Mouse (Mus musculus) heart, adult 9 months (tissue): ENCODE results near the gene Tgfb1.
"Not testable (repeated sequence)": the region's sequence is repeated elsewhere in the genome, so short reads cannot be mapped to it uniquely, and the experiment has no call there.

Experiments
- DNase-seq, 2 experiments: peaks; one replicate each; pipeline ENCODE4 v3.0.0; 2022; ENCODE audit warnings: low spot score in 2 of 2

The Tgfb1 gene

DNA sequence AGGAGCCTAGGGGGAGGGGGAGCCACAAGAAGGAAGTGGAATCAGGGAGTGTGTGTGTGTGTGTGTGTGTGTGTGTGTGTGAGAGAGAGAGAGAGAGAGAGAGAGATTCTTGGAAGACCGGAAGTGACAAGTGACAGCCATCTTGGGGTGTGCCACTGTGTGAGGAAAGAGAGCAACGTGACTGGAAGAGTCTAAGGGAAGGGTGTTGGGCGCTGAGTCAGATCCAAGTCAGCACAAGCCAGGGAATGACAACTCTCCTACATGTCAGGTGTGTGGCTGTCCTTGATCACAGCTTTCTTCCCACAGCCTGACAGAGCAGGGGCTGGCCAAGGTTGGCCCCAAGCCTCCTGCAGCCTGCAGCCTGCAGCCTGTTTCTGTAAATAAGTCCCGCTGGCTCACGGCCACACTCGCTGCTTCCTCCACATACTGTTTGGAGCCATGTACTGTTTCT, 19.0 kb downstream of the Tgfb1 start:
- DNase-seq: peak; percentile 68 to 69

DNA sequence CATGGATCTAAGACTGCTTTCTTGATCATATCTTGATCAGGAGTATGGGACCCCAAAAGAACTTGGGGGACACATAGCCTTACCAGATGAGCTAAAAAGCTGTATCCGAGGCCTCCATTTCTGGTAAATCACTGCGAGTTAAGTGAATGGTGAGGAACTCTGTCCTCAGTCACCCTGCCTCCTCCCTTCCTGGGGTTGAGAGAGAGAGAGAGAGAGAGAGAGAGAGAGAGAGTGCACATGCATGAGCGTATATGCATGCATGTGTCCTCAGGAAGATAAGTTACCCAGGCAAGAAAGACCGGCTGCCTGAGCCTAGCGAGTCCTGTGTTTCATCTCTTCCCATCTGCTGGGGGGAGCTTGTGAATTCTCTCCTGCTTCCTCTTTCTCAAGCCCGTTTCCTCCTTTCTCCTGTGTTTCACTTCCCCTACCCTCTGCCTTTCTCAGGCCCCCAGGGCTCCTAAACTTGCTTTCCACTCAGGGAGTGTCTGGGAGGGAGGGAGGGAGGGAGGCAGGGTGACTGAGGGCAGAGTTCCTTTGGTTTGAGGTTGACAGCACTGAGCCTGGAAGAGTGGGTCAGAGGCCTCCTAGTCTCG, 19.9 kb downstream of the Tgfb1 start:
- peak in 1 of 2 experiments; percentile 64 for DNase-seq

DNA sequence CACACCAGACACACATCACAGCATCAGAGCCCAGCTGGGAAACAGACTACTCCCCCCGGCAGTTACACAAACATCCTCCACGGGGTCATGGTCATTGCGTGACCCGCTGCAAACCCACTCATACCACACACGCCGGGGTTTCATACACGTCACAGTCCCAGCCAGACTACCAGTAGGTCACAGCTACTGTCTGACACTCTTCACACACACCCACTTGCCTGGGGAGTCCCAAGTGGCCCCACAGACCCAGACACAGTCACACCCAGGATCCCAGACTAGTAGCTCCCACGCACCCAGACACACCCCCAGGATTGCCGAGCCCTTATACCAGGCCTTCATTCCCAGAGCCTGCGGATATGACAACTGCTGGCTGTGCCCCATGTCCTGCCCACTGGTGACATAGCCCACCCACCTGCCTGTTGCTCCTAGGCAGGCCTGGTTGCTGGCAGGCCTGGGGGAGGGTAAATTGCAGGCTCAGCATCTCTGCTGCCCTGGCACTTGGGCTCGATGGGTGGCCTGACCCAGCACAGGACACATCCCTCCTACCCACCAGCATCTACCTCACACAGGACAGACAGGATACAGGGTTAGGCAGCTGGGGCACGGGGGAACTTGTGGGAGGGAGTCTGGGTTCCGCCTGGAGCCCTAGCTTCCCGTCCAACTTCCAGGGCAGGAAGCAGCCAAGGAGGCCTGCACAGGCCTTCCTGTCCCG, 20.9 kb downstream of the Tgfb1 start:
- peak; percentile 75 to 87 for DNase-seq

DNA sequence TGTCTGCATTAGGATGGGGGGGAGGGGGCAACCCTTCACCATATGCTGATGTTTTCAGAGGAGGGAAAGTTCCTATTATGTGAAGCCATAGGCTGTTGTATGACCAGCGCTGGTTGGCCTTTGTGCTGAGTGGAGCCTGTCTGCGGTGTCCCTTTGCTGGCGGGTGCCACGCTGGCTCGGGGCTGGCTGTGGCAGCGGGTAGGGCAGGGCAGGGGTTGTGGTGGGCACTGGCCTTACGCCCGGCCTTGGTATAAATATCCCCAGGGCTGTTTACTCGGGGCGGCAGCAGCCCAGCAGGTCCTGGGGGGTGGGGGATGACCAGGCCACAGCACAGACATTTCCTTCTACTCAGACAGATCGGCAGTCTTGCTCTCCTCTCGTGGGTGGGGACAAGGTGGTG, 23.2 kb downstream of the Tgfb1 start:
- peak in 1 of 2 experiments; percentile 60 for DNase-seq

DNA sequence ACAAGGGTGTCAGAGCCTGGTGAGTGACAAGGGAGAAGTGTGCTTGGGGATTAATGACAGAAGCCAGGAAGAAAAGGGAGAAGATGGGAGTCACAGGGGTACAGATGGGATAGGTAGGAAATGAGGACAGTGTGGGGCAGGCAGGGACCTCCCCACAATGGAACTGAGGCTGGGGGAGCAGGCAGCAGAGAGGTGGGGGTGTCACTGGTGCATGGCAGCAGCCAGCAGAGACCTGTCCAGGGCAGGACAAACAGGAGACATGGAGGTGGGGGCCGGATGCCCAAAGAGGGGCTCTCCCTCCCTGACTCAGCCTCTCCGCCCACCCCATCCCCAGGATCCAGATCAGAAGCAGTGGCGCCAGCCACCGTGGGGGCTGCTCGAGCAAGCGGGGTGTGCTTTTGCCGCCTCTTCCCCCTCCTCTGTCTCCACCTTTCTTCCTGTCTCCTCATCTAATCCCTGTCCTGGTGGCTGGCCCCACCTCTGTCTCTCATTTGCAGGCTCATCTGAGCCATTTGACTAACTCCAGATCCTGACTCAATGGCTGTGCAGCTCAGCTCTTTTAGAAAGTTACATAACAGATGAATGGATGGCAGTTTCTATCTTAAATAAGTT, 23.8 kb downstream of the Tgfb1 start:
- DNase-seq: no peak

DNA sequence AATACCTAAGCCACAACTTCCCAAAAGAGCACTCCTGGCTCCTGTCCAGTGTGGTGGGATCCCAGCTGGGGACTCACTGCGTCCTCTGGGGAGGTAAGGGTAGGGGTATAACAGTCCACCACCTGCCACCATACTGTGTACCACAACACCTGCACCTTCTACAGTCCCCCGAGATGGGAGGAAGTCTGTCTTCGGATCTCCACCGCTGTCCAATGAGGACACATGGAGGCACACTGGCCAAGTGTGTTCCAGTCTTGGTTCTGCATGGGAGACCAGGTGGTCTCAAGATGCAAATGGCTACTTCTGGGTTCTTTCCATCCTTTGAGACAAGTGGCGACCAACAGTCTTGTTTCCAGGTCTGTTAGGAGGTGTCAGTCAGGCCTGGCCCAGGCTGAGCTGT, 24.4 kb downstream of the Tgfb1 start:
- no peak for DNase-seq

DNA sequence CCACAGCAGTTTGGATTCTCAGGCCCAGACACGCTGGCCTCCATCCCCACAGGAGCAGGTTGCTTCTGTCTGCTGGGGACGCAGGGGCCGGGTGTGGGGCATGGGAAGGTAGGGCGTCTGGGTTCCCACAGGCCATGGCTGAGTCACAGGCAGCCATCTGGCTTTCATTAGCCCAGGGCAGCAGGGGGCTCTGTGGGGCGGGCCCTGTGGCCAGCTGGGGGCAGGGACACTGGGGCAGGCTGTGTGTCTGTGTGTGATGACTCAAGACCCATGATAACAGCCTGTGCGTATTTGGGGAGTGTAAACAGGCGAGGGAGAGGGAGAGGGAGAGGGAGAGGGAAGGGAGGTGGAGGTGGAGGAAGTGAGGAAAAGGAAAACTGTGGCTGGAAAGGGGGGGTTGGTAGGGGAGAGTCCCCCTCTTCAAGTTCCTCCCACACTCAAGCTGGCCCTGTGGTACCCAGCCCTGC, 25.0 kb downstream of the Tgfb1 start:
- DNase-seq: peak; percentile 76 to 77

DNA sequence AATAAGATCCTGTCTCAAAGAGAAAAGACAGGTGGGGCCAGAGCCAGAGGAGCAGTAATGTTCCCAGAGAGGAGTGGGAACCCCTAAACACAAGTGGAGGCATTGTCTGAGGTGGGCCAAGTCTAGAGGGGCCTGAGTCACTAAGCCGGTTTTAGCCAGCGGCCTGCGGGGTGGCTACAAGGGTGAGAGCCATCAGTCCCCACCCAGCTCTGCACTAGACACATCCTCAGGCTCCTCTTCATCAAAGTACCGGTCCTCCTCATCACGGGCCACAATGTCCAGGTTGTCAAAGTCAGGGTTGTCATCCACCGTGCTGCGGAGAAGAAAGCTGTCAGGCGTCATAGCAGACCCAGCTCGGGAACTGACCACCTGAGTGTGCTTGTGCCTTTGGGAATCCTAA, 26.0 kb downstream of the Tgfb1 start:
- no peak for DNase-seq

DNA sequence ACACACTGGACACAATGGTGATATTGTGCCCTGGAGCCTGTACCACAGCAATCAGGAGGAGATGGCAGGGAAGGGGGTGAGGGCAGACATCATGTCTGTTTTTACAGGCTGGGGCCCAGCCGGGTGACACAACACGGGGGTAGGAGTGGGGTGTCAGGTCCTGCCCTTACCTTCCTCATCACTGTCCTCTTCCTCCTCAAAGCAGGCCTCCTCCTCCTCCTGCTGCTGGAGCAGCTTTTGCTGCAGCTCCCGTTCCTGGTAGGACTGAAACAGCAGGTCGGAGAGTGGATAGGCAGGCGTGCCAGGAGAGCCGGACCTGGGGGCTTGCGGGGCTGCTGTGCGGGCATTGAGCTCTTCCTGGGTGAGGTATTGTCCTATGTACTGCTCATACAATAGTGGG, 27.8 kb downstream of the Tgfb1 start:
- DNase-seq: no peak

DNA sequence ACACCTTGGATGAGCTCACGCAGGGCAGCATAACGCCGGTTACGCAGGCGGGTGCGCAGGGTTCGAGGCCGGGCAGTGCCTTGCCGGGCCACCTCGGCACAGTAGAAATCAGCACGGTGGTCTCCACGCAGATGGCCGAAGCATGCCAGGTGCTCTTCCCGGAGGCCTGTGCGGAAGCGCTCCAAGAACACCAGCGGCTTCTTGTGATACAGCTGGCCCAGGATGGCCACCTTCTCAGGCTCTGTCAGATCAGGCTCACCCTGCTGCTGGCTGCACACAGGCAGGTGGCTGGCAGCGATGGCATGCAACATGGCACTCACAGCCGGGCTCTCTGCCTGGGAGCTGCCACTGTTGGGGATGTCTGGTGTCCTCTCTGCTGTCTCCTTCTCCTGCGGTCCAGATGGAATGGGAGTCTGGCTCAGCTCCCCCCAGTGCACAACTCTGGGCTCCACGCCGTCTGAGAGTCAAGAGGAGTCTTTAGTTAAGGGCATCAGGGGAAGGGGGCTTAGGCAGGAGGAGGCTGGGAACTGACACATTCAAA, 29.0 kb downstream of the Tgfb1 start:
- no peak for DNase-seq

DNA sequence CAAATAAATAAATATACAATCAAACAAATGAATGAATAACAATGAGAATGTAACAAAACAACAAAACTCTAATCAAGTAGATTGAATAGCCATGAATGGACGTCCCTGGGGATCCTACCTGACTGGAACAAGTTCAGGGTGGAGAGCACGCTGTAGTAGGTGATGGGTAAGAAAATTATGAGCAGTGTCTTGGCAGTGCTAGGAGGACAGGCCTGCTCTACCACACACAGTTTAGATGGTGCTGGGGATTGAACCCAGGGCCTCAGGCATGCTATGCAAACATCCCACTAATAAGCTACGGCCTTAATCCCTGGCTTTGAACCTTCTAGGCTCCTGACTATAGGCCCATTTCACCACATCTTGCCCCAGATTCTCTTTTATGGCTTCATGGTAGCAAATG, 30.7 kb downstream of the Tgfb1 start:
- no peak for DNase-seq

DNA sequence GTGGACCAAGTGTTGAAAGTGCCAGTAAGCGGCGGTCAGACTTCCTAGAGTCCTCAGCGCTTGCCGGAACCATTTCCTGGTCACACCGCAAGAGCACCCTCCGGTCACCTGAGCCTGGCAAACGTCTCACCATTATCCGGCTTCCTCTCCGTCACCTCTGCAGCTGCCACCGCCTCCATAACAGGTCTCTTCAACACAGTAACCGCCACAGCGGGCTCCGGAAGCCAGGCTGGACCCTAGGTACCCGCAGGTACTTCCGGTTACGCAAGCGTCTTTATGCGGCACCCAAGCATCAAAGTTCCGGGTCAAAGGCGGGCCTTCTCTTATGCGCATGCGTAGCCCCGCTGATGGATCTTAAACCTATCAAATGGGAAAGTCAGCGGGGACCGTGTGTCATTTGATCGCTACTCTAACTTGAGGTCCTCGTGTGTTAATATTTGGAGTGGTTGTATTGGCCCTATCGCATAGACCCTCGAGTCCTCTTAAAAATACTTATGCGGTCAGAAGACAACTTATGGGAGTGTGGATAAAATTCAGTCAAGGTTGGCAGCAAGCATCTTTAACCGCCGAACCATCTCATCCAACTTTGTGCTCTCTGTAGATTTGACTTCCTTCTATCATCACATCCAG, 32.1 kb downstream of the Tgfb1 start, which contains the start of gene Ccdc97:
Gene Ccdc97 (minus strand): TSS at position 301 of the 630 bp plus-strand sequence.
- DNase-seq: peak; percentile 92 to 95

DNA sequence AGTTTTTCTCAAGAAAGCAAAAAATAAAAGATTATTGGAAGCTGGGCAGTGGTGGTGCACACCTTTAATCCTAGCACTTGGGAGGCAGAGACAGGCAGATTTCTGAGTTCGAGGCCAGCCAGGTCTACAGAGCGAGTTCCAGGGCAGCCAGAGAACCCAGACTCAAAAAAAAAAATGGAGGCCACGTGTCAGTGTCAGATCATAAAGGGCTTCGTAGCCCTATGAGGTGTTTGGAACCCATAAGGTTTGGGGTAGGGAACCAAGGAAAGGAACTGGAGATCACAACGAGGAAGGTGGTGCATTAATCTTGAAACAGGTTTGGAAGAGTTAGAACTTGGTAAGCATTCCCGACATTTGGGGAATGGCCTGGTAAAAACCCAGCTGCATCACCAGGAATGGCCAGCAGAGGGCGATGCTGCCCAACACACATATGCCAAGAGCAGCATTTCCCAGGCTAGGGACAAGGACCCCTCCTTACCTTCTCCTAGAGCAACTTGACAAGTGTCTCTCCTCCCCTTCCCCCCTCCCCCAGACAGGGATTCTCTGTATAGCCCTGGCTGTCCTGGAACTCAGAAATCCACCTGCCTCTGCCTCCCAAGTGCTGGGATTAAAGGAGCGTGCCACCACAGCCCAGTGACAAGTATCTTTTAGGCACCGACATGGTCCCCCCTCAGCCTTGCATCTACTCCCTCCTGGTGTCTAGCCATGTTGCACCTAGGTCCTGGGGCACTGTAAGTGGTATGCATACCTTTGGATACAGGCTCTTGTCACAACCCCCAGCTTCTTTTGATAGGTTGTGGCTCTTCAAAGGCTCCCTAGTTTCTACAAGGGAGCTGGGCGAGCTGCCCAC, 33.2 kb downstream of the Tgfb1 start:
- peak in 1 of 2 experiments; percentile 82 for DNase-seq

DNA sequence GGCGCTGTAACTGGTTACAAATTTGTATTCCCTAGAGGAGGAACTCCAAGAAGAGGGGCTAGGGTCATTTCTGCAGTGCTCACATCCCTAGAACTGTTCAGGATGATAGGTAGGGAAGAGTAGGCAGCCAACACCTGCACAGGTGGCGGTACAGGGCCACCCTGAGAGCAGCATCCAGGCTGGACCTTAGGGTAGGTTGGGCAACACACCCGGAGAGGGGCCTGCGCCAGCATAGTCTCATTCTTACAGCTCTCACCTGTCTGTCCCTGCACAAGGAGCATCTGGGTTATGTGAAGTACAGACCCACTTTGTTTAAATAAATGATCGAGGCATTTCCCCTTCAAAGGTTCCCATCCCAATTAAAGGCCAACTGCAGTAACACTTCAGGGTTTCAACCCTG, 34.0 kb downstream of the Tgfb1 start:
- DNase-seq: no peak

DNA sequence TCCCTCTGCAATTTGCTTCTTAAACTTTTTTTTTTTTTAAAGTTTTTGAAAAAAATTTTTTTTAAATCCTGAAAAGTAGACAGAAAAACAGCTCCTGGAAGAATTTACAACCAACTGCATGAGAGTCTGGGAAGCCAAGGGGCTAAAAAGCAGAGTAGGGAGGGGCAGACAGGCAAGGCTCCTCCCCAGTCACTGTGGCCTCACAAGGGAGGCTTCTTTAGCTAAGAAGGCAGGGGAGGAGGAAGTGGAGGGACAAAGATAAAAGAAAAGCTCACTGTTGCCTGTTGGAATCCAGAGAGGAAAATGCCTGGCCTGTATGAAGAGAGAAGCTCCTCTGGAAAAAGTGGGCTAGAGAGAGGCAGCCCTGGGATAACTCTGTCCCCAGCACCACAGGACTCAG, 35.0 kb downstream of the Tgfb1 start:
- not testable (repeated sequence) for DNase-seq

DNA sequence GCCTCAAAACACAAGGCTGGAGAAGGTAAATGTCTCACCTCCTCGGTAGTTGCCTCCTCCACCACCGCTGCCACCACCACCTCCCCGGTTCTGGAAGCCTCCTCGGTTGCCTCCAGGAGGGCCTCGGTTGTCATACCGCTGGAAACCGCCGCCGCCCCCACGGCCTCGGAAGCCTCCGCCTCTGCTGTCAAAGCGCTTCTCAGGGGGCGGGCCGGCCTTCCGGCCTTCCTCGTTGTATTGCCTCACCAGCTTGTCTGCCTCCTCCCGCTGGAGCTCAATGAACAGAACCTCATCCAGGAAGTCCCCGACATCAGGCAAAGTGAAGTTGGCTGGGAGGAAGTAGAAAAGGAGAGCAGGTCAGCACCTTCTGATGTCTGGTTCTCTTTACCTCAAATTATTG, 39.1 kb downstream of the Tgfb1 start:
- no peak for DNase-seq

DNA sequence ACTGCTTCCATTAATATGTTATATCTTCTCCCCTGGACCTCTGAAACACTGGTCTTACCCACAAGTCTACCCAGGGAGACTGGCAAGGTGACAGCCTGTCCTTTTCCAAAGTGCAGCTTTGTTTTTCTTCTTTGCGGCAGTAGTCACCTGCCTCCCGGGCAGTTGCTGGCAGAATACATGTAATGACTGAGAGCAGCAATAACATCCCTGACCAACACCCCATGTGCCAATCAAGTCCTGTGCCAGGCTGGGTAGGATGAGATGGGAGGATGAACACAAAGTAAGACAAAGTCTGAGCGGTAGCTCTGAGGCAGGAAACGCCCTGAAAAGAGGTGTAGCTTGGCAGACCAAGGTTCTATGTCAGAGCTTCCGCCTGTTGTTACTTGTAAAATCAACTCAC, 41.0 kb downstream of the Tgfb1 start:
- DNase-seq: no peak

DNA sequence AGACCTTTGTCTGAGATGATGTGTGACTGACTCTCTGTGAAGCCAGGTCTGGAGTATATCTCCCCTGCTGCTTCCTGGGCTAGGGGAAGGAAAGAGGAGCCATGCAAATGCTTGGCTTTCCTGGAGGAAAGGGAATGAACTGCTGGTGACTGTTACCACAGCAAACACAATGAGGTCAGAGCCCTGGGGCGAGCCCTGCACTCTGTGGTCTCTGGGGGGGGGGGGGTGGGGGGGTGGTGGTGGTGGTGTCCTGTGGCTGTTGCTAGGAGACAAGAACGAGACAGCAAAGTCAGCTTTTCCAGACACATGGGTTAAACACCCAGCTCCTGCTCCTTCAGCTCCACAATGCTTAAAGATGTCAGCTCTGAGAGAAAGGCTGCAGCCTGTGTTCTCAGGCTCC, 42.6 kb downstream of the Tgfb1 start:
- DNase-seq: no peak

DNA sequence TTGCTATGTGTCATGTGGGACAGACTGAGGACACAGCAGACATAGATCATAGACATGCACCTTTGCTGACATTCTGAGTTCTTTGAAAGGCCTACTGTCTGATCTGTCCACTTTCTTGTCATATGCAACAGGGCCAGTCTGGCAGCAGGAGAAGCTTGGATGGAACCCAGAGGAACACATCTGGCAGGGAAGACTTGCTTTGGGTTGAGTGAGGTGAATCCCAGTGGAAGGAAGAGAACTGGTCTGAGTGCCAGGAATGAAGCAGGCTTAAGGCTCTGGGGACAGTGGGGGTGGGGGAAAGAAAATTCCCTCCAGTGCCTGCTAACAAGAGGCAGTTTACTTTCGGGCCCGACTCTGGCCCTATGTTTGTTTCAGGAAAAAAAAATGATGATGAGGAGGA, 43.1 kb downstream of the Tgfb1 start:
- peak; percentile 81 to 85 for DNase-seq

DNA sequence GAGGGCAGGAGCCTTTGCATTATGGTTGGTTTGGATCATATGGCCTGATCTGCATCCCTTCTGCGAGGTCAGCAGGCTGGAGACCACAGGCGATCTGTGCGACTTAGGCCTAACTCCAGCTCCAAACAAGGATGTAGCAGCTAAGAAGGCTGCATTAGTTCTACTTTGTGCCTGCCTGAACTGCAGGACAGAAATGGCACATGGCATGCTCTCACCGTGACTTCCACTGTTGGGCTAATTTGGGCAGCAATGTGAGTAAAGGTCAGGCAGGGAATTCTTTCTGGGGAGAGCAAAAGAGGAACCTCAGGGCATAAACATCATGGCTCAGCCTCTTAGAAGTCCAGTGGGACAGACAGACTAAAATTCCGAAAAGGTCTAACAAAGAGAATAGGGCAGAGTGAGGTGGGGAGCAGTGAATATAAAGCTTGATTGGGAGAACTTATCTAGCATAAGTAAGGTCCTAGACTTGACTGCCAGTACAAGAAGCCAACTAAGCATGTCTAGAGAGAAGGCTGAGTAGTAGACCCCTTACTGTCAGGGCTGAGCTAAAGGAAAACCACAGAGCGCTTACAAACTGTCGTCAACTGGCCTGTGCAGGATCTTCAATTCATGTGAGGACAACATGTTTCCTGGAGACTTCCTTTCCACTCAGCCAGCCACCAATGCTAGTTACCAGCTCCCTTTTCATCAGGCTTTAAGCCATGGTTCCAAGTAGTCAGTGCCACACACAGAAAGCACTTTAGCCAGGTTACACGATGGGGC, 44.7 kb downstream of the Tgfb1 start:
- DNase-seq: no peak

DNA sequence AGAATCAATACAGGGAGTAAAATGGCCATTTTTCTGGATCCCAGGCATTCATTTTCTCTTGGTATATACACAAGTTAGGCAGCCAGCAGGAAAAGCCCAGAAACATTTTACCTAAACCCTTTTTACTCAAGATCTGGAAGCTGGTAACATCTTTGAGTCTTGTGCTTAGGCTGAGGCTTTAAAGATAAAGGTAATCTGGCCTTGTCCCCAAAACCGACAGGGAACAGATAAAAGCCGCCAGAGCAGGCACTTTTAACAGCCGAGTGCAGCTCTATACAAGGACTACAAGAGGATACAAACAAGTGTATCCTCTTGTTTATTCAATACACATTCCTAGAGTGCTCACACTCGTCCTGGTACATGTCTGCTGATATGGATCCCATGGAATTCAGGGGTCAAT, 48.2 kb downstream of the Tgfb1 start:
- DNase-seq: no peak
